Mouse (Mus musculus) thymus, postnatal 10 days (tissue): ENCODE measurements around the gene Ric8a.

Experiments used
- DNase-seq, 2 experiments: peaks; one replicate each; pipeline ENCODE4 v3.0.0; 2021; ENCODE audit warnings: low spot score in 2 of 2

Ric8a gene

DNA sequence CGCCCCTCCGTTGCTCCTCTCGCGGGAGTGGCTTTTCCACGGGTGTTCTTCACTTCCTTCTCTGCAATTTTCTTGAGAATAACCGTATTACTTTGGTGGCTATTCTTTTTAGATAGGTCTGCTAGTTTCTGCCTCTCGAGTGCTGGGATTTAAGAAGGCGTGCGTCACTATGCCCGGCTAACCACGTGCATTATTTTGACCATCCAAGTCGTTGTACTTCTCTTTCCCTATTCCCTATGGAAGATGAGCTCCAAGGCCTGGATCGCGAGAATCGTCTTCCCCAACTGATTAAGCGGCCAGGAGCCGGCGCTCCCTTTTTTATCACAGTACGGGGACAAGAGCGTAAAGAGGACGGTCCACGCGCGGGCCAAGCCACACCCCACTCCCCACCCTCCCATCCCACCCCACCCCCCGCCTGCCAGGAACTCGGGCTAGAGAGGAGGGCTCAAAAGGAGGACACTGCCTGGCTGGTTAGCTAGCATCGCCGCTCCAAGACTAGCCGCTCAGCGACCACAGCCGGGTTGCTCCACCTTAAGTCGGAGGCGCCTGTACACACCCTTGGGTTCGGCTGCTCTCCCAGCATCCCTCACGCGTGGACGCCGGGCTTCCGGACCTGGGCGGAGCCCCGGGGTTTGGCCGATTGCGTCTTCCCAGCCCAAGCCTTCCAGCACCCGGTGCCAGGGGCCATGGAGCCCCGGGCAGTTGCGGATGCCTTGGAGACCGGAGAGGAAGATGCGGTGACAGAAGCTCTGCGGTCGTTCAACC lies at the start of gene Ric8a:
Gene Ric8a, plus strand, starts transcription at position 173 of the 765 bp plus-strand sequence.
- peak; percentile 73 to 77 for DNase-seq

DNA sequence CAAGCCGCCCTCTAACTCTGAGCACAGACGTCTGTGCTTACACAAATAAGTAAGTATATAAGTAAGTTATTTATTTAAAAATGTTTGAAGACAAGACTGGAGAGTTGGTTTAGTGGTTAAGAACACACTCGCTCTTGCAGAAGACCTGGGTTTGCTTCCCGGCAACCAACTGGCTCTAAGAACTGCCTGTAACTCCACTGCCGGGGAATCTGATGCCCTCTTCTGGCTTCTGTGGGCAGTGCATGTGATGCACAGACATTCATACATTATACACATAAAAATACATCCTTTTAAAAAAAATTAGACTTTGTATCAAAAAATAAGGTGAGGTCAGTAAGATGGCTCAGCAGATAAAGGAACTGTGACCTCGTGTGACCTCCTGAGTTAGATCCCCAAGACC lies 46.3 kb upstream of the Ric8a start:
- no peak for DNase-seq

DNA sequence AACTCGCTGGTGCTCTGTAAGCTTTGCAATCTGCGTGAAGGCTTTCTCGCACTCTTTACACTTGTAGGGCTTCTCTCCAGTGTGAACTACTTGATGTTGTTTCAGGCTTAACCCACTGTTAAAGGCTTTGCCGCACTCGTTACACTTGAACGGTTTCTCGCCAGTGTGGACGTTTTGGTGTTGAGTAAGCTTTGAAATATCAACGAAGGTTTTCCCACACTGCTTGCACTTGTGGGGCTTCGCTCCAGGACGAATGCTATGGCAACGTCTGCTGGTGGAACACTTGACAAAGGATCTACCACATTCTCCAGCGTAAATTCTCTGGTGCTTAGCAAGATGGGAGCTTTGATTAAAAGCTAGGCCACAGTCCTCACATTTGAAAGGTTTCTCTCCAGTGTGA lies 45.0 kb upstream of the Ric8a start:
- DNase-seq: no peak

DNA sequence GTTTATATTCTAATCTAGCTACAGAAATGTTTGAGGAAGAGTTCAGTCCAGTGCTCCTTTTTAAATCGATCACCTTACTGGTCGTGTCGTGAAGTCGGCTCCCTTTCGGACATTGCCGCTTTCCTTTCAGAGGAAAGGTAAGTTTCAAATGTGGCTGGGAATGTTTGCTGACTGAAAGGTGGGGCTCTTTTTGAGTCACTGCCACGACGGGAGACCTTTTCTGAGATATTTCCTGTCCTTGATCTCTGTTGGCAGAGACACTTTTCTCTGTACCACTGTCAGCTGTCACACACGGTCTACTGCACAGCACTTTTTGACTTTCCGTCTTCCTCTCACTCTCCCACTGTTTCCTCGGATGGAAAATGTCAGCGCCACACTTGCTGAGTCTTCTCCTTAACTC lies 43.9 kb upstream of the Ric8a start:
- no peak for DNase-seq

DNA sequence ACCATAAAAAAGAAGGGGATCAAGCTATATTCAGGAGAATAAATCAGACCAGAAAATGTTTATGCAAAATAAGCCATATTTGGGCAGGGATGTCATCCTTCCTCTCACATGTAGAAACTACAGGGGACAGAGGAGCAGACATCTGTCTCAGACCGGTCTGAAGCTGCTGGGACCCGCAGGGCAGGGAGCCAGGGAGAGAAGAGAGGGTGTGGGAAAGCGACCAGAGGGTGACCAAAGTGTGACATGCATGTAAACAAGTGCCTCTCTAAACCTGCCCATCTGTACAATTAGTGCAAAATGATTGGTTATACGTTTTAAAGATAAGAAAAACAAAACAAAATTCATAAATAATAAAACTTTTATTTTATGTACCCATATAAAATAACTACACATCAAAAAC lies 36.6 kb upstream of the Ric8a start:
- DNase-seq: no peak

DNA sequence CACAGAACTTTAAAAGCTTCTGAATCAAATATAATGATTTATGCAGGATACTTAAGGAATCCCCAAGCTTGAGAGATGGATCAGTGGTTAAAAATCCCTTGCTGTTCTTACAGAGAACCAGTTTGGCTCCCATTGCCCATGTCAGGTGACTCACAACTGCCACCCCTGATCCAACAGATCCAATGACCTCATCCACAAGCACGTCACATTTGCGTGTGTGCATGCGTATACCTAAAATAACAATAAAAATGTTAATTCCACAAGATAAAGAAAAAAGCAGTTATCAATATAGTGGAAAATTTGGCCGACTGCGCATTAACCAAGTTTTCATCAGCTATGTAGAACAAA lies 35.5 kb upstream of the Ric8a start:
- DNase-seq: no peak

DNA sequence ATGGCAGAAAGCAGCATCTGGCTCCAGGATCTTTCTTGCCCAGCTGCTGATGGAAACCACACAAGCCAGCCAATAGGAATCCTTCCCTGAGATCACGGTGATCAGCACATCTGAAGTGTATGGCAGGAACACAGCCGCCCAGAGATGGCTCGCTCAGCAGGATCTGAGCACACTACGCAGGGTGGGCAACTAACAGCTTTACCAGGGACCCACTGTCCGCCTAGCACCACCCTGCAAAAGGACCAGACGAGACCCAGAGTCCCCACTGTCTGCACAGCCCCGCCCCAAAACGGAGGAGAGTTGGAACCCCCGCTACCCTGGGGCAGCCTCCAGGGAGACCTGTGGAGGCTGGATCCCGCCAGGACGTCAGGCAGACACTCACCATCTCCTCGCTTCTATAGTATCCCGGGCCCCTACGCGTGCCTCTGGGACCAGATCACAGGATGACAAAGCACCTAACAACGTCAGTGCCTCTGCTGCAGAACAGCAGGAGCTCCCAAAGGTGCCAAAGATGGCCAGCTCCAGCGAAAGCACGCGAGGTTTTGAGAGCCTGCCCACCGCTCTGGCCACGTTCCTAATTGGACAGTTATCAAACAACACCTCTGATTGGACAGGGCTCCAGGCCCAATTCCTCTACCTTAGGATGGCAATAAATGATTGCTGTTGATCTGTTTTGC lies 35.0 kb upstream of the Ric8a start, which contains the start of gene Zfp941:
Gene Zfp941, minus strand, starts transcription at position 526 of the 677 bp plus-strand sequence.
- DNase-seq: no peak

DNA sequence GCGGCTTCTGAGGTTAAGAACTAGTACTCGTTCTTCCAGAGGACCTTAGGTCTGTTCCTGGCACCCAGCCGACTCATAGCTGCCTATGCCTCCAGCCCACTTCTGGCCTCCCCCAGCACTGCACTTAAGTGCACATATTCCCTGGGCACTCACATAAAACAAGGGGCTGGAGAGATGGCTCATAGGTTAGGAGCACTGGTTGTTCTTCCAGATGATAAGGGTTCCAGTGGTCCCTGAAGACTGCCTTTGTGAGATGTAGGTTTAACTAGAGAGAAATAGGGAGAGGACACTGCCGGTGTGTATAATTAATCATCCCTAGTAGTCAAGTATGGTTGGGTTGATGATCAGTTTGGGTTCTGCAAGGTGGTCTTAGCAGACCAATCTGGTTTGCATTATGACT lies 34.0 kb upstream of the Ric8a start:
- DNase-seq: no peak

DNA sequence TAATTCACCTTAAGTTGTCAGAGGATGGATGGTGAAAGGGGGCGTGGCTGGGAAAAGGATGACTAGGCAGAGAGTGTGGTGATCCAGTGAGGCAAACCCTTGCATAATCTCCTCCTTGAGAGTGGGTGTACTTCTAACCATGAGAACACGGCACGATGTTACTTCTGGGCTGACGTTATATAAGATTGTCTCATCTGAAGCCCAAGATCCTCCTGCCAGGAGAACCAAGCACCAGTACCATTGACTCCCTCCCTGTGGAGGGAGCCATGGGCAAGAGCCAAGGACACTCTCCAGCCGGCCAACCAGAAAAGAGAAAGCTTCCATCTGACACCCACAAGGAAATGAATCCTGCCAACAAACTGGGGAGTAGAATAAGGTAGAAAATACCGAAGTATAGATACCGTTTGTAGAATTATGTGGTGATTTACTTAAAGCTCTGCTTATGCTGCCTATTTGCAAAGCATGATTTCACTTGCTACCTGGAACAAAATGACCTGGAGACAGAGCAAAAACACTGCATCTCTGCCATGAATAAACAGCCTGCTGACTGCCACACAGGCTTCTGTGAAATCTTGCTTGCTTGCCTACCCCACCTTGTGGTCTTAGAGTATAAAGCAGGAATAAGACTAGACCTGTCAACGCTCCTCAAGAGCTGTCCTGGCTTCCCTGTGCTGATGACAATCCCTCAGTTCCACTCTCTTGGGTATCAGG lies 28.4 kb upstream of the Ric8a start:
- DNase-seq: no peak

DNA sequence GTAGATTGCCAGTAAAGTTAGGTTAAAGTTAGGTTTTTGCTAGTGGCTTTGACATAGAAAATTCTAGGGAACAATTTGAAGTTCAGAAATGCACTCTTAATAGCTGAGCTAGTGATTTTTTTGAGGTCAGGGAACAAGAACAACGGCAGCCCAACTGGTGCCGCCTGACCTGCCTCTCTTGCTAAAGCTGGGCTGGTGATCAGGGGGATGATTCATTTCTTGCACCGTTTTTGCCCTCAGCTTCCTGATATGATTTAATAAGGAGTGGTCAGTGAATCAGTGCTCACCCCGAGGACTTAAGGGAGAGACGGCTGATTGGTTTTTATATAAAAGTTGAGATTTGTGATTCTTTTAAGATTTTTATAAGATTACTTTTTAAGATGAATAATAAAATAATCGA lies 25.3 kb upstream of the Ric8a start:
- DNase-seq: no peak

DNA sequence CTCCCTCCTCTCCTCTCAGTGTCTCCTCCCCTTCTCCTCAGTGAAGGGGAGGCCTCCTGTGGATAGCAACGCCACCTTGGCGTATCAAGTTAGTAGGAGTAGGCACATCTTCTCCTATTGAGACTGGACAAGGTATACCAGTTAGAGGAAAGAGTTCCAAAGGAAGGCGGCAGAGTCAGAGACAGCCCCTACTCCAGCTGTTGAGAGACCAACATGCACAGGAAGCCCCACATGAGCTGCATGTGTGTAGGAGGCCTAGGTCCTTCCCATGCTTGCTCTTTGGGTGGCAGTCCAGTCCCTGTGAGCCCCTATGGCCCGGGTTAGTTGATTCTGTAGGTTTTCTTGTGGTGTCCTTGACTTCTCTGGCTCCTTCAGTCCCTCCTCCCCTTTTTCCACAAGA lies 23.4 kb upstream of the Ric8a start:
- DNase-seq: no peak

DNA sequence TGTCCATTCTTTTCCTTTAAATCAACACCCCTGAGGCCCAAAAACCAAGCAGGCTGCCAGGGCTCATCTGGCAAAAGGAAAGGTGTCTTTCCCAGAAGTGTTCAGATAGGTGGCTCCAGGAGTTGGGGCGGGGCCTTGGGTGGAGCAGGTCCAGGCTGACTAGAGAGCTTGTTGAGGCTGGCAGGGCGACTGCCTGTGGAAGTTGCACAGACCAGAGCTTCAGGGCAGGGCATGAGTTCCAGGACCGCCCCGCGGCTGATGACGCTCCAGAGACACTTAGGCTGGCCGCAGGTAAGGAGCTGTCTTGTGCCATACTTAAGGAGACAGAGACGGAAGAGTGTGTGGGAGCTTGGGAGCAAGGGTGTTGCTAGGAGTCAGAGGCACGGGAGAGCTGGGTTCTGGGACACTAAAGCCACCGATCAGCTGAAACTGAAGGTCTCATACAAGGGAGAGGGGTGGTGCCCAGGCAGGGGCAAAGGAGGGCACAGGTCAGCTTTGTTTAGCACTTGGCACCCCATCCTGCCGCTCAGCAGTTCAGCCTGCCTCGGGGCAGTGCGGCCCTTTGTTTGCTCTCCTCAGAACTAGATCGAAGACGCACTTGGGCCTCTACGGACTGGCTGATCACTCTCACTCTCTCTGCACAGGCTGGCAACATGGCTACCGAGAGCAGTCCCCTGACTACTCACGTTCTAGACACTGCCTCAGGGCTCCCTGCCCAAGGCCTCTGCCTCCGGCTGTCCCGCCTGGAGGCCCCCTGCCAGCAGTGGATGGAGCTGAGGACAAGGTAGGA lies 21.6 kb upstream of the Ric8a start, which contains the start of gene Urah:
Gene Urah, plus strand, starts transcription at position 51 of the 790 bp plus-strand sequence.
- no peak for DNase-seq

DNA sequence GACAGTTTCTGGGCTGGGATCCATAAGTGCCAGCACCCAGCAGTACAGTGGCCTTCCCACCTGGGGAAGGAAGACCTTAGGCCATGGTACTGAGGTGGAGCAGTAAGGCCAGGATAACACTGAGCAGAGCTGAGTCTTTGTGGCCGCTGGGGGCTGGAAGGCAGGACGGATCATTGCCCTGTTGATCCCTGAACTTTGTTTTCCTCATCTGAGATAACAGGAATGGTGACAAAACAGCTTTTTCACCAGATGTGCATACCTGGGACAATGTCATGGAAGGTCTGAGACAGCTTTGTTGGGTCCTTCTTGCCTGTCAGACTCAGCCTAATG lies 21.0 kb upstream of the Ric8a start:
- no peak for DNase-seq

DNA sequence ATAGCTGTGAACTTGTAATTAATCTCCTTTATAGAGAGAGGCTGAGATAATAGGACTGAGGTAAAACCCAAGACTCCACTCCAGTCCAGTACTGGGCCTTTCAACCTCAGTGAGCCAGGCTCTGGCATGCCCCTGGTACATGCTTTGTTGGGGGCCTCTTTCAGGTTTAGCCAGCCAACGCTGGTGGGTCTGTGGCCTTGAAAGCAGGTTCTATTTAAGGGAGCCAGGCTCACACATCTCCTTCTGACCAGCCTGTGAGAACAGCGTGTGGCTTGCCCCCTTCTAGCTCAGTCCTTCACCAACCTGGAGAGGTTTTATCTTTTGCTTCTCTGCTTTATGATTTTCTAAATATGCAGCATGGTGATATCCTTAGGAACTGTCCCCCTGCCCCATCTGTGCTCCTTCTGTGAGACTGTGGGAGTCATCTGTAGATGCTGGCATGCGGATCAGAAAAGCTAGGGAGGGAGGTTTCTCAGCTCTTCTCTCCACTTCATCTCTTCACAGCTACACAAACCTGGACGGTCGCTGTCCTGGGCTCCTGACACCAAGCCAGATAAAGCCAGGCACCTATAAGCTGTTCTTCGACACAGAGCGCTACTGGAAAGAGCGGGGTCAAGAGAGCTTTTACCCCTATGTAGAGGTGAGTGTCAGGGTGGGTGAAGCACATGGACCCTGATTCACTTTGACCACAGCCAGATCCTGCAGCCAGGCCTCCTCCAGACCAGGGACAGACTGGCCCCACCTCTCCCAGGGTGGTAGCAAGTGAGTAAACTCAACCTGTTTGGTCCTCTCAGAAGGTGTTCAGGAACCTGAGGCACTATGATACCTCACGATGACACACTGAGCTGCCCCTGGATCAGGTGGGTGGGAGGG lies 20.3 kb upstream of the Ric8a start:
- DNase-seq: no peak

DNA sequence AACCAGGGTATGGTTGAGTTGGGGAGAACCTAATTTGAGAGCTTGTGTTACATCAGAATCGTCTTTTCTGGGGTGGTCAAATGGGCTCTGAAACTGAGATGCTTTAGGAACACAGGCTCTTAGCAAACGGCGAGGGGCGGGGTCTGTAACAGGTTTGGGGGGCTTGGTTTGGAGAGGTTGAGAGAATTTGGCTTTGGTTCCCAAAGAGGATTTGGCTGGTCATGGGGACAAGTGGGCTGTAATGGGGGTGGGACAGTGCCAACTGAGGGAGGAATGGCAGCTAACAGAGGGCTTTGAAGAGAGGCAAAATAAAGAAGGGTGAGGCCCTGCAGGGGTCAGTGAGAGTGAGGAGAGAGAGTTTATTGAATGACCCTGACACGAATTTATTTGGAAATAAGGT lies 17.2 kb upstream of the Ric8a start:
- DNase-seq: no peak

DNA sequence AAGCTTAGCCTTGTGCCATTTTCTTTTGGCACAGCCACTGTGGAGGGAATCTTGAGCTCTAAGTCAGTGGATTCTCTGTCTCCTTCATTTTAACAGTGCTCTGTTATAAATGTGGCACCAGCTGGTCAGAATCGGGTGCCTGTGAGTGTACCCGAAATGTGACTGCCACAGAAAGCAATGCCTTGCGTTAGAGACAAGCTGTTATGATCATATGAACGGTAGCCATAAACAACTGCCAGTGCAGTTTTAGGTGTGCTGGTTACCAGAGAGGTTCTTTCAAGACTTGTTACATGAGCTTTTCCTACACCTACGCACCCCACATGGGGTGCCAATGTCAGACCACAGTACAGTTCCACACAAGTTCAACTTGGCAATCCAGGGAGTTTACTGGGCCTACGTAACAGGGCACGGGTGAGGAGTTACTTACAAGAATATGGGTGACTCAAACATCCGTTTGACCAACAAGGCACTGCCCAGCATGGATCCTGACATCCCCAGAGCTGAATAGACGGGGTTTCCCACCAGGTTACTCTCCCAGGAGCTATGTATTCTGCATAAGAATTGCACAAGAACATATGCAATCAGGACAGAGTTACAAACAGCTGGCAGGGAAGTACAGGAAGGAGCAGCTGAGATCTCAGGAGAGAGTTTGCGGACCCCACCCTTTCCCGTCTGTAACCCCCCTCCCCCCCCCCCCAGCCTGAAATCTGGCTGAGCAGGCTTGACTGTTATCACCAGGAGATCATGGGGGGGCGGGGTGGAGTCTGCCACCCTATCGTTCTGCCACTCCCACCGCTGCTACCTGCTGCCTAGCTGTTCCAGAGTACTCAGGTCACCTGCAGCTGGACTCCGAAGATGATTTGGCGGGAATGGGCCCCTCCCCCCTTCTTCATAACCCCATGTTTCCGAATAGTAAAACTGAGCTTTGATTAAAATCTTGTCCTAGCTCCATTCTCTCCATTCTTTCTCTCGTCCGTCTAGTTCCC lies 15.7 kb upstream of the Ric8a start:
- no peak for DNase-seq

DNA sequence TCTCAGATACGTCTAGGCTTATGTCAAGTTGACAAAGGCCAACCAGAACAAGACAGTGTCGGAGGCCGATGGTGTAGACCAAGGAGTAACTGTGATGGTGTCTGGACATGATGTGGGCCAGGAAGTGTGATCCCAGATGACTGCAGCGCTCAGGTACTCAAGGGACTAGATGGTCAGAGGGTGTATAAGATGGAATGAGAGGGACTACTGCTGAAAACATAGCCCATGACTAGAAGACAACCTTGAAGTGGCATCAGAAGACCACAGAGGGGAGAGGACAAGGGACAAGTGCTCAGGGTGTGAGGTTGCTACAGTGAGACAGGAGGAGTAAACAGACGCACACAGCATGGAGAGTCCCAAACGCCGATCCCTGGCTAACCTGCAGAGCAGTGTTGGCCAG lies 13.0 kb upstream of the Ric8a start:
- no peak for DNase-seq

DNA sequence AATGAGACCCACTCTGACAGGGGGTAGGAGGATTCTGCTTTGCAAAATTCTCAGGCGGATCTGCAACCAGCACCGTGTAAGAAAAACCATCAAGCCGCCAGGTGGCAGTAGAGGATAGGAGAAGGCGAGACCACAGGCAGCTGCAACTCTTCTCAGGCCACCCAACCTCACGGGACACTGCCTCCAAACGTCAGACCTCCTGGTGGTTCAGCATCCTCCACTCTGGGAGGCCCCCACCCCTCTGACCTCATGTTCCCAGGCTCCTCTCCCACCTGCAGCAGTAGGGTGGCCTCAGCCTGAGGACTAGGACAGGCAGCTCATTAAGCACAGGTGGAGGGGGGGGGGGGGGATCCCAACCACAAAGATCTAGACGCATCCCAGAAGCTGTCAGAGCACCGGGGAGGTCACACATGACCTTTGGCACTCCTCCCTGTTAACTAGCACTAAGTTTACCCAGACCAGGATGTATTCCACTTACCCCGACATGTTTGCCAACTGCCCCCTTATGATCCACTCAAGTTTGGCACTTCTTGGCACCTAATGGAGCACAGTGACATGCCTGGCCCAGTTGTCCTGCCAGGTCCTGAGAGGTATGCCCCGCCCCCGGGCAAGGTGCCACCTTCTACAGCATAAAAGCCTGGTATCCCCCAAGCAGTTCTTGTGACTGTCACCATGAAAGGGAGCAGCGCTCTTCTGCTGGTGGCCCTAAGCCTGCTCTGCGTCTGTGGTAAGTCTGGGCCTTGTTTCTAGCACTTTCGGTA lies 11.7 kb upstream of the Ric8a start, which contains the start of gene Scgb1c1:
Gene Scgb1c1, plus strand, starts transcription at position 643 of the 761 bp plus-strand sequence.
- DNase-seq: peak; percentile 76 to 96

DNA sequence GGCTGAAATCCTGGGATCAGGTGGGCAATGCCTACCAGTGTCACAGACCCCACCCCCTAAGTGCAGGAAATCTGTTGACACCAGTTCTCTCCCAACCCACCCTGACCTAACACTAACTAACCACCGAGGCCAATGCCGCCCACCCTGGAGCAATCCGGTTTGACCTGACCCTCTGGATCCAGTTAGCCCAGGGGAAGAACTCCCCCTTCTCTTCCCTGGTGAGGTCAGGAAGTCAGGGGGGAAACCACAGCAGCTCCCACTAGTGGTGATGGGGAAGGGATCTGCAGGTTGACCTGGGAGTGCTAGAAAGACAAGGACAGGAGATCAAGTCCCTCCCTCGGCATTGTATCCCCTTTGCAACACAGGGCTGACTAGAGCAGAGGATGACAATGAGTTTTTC lies 11.1 kb upstream of the Ric8a start:
- no peak for DNase-seq
